ENCODE assay signal across 10 mouse cellular contexts in the genomic region with DNA sequence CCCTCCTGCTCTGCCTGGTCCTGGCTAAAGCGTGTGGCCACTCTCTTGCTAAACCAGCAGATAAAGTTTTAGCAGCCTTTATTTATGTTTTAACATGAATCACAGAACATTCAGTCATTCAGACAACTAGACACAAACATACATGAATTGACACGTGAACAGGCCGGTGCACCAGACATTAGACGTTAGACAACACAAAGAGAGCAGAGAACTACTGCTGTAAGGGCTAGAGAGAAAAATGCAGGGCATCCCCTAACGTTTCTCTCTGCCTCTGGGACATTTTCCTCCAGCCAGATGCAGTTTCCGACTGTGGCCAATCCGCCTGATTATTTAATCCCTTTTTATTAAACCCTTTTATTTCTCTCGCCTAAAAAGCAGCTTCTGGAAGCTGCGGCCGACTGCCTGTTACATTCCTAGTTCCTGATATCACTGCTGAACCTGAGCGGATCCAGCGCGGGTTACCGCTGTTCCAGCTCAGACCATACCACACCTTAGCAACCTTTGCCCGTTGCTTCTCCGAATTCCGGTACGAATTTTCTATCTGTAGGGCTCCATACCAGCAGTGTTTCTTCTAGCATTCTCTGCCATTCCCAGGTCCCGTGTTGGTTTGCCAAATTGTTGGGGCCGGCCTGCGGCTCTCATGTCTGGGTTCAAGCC. TPM values are rescaled to one million over a fixed set of nuclear protein-coding genes. Genes with fewer than 3 reads are reported as not detected.
DNase-seq lines count a peak whose midpoint lies in the region; ATAC-seq and TF ChIP-seq lines count a peak whose summit lies in the region.
"Had no signal": no experiment of that assay in that cellular context is flagged by ENCODE, and none has a peak within 500 bp of the region (broad histone marks: within the 10 kb centered on the region; RNA-seq: fewer than 3 reads in every experiment).

No protein-coding gene starts in this region.

- WGBS in heart, embryonic 12.5 days = 17% methylated on average over 21 of the region's 21 CpGs
- WGBS in heart, adult 2 months = 37% methylated on average over 21 of the region's 21 CpGs
- 24% methylated on average over 21 of the region's 21 CpGs for WGBS in embryonic facial prominence, embryonic 12.5 days
- 18% methylated on average over 21 of the region's 21 CpGs for WGBS in kidney, postnatal 0 days
- 22% methylated on average over 21 of the region's 21 CpGs for WGBS in midbrain, embryonic 11.5 days

- ATAC-seq in heart, embryonic 12.5 days (ENCODE audit: insufficient number of reproducible peaks, low FRiP score) = no peak
- no peak for ATAC-seq in embryonic facial prominence, embryonic 12.5 days (ENCODE audit: insufficient number of reproducible peaks, insufficient read depth, low FRiP score, low TSS enrichment)
- ATAC-seq in kidney, postnatal 0 days (replicated peaks; ENCODE audit: low FRiP score, low read depth) = no peak
- no peak for ATAC-seq in midbrain, embryonic 11.5 days (ENCODE audit: low FRiP score)

- H3K9me3 ChIP-seq in heart, embryonic 12.5 days (replicated peaks) = no peaks in the 10 kb centered on the region
- H3K9me3 ChIP-seq in embryonic facial prominence, embryonic 12.5 days = no peaks in the 10 kb centered on the region
- H3K9me3 ChIP-seq in kidney, postnatal 0 days (replicated peaks; ENCODE audit: low read length) = no peaks in the 10 kb centered on the region
- no peaks in the 10 kb centered on the region for H3K9me3 ChIP-seq in midbrain, embryonic 11.5 days (ENCODE audit: control insufficient read depth, low read length)

- H3K27me3 ChIP-seq in heart, embryonic 12.5 days (replicated peaks) = no peaks in the 10 kb centered on the region
- no peaks in the 10 kb centered on the region for H3K27me3 ChIP-seq in heart, adult 2 months (ENCODE audit: control insufficient read depth, insufficient read depth, low read length)
- no peaks in the 10 kb centered on the region for H3K27me3 ChIP-seq in embryonic facial prominence, embryonic 12.5 days
- no peaks in the 10 kb centered on the region for H3K27me3 ChIP-seq in kidney, postnatal 0 days (ENCODE audit: insufficient read depth, low read length)
- no peaks in the 10 kb centered on the region for H3K27me3 ChIP-seq in midbrain, embryonic 11.5 days (ENCODE audit: control insufficient read depth, insufficient read depth, low read length)

- TF ChIP-seq EP300 in heart, adult 2 months (IDR thresholded peaks at IDR 0.05; ENCODE audit: insufficient read depth, low read depth, low read length) = no peak

- peak overlapping the region; percentile 58 for H3K4me2 ChIP-seq in heart, embryonic 12.5 days
- H3K4me2 ChIP-seq in embryonic facial prominence, embryonic 12.5 days (replicated peaks) = peak overlapping the region; percentile 30
- 0 out of 2 replicates have a peak overlapping the region, but pooled peaks have one; percentile 18 for H3K4me2 ChIP-seq in kidney, postnatal 0 days (ENCODE audit: low read length)
- H3K4me2 ChIP-seq in midbrain, embryonic 11.5 days = no peak overlapping the region

- H3K9ac ChIP-seq in heart, embryonic 12.5 days = no peak overlapping the region
- no peak overlapping the region for H3K9ac ChIP-seq in heart, adult 2 months (ENCODE audit: low read depth, low read length)
- H3K9ac ChIP-seq in embryonic facial prominence, embryonic 12.5 days = no peak overlapping the region
- no peak overlapping the region for H3K9ac ChIP-seq in kidney, postnatal 0 days (ENCODE audit: low read depth, low read length)
- H3K9ac ChIP-seq in midbrain, embryonic 11.5 days (ENCODE audit: low read length) = 0 out of 2 replicates have a peak overlapping the region, but pooled peaks have one; percentile 9

- intact Hi-C loops in heart, adult 2 months (cut with DNase I) = no loop called here

- peak overlapping the region; percentile 11 for H3K4me3 ChIP-seq in heart, embryonic 12.5 days
- no peak overlapping the region for H3K4me3 ChIP-seq in heart, adult 2 months
- no peak overlapping the region for H3K4me3 ChIP-seq in embryonic facial prominence, embryonic 12.5 days
- H3K4me3 ChIP-seq in kidney, postnatal 0 days (replicated peaks; ENCODE audit: low read depth, low read length) = no peak overlapping the region
- no peak overlapping the region for H3K4me3 ChIP-seq in midbrain, embryonic 11.5 days (ENCODE audit: low read depth, low read length)

- no peak for TF ChIP-seq CTCF in heart, adult 2 months (IDR thresholded peaks at IDR 0.05)
- no peak for TF ChIP-seq CTCF in kidney, postnatal 0 days (IDR thresholded peaks at IDR 0.05; ENCODE audit: low read depth)

- no peak for TF ChIP-seq POLR2A in heart, adult 2 months (IDR thresholded peaks at IDR 0.05; ENCODE audit: insufficient read depth, low read depth, low read length)

- H3K4me1 ChIP-seq in heart, embryonic 12.5 days (replicated peaks) = 0 out of 2 replicates have a peak, but pooled peaks cover 4% of the 10 kb centered on the region
- no peaks in the 10 kb centered on the region for H3K4me1 ChIP-seq in heart, adult 2 months (ENCODE audit: control insufficient read depth, insufficient read depth, low read length)
- H3K4me1 ChIP-seq in embryonic facial prominence, embryonic 12.5 days = no peaks in the 10 kb centered on the region
- no peaks in the 10 kb centered on the region for H3K4me1 ChIP-seq in kidney, postnatal 0 days (replicated peaks; ENCODE audit: insufficient read depth, low read length)
- H3K4me1 ChIP-seq in midbrain, embryonic 11.5 days (ENCODE audit: control insufficient read depth, insufficient read depth, low read length) = peaks cover 5% of the 10 kb centered on the region; the same call in 1 of the 2 replicates

- no peaks in the 10 kb centered on the region for H3K36me3 ChIP-seq in heart, embryonic 12.5 days
- H3K36me3 ChIP-seq in heart, adult 2 months (ENCODE audit: control insufficient read depth, insufficient read depth, low read length) = no peaks in the 10 kb centered on the region
- no peaks in the 10 kb centered on the region for H3K36me3 ChIP-seq in embryonic facial prominence, embryonic 12.5 days
- no peaks in the 10 kb centered on the region for H3K36me3 ChIP-seq in kidney, postnatal 0 days (ENCODE audit: insufficient read depth, low read length)
- no peaks in the 10 kb centered on the region for H3K36me3 ChIP-seq in midbrain, embryonic 11.5 days (ENCODE audit: control insufficient read depth, insufficient read depth, low read length)

- no peak for DNase-seq in heart, adult 2 months
- DNase-seq in kidney, postnatal 0 days (ENCODE audit: low spot score) = peak; percentile 8
- DNase-seq in midbrain, embryonic 11.5 days (ENCODE audit: low spot score, missing footprints) = peak; percentile 91
- DNase-seq in spleen, adult 18-20 months = no peak
- DNase-seq in left cerebral cortex, adult 8-10 months (ENCODE audit: low spot score in 2 of 2) = no peak
- no peak for DNase-seq in thymus, adult 18-20 months

- no peaks in the 10 kb centered on the region for H3K79me2 ChIP-seq in heart, adult 2 months (replicated peaks; ENCODE audit: control insufficient read depth, insufficient read depth, low read length)

- no peak overlapping the region for H3K27ac ChIP-seq in heart, embryonic 12.5 days (ENCODE audit: poor library complexity, severe bottlenecking)
- no peak overlapping the region for H3K27ac ChIP-seq in heart, adult 2 months
- H3K27ac ChIP-seq in embryonic facial prominence, embryonic 12.5 days = no peak overlapping the region
- H3K27ac ChIP-seq in kidney, postnatal 0 days = no peak overlapping the region
- H3K27ac ChIP-seq in midbrain, embryonic 11.5 days (ENCODE audit: low read depth, low read length) = no peak overlapping the region

RNA-seq across cellular contexts. Expression of a gene that starts 6.5 kb away (rescaled TPM):
- polyA plus RNA-seq in heart, embryonic 12.5 days (2016; fragmentation: Nextera tagmentation; extraction: Ambion mirVana) = not detected in 2 replicates
- total RNA-seq in heart, adult 2 months (2021) = not detected
- polyA plus RNA-seq in heart, adult 2 months (2012; rRNA removed) = not detected in 2 replicates
- not detected in 2 replicates for polyA plus RNA-seq in embryonic facial prominence, embryonic 12.5 days (2016; fragmentation: Nextera tagmentation; extraction: Ambion mirVana)
- polyA plus RNA-seq in kidney, postnatal 0 days (2015; fragmentation: Nextera tagmentation; extraction: Ambion mirVana) = 1.0 TPM in 2 replicates
- polyA plus RNA-seq in midbrain, embryonic 11.5 days (2014; fragmentation: Nextera tagmentation; extraction: Ambion mirVana) = not detected in 2 replicates
- not detected for total RNA-seq in left cerebral cortex, adult 8-10 months (2022)
- total RNA-seq: neutrophil, adult 5-6 weeks had no signal

RNA-seq across cellular contexts. Expression of a gene that starts 26.1 kb away (rescaled TPM):
- polyA plus RNA-seq in heart, embryonic 12.5 days (2016; fragmentation: Nextera tagmentation; extraction: Ambion mirVana) = not detected in 2 replicates
- total RNA-seq in heart, adult 2 months (2021) = under 1 TPM in 1 of 2 experiments, not detected in 1; 0.29 TPM
- not detected in 2 replicates for polyA plus RNA-seq in heart, adult 2 months (2012; rRNA removed)
- 0.08 and 0.24 TPM in 2 replicates for polyA plus RNA-seq in embryonic facial prominence, embryonic 12.5 days (2016; fragmentation: Nextera tagmentation; extraction: Ambion mirVana)
- polyA plus RNA-seq in kidney, postnatal 0 days (2015; fragmentation: Nextera tagmentation; extraction: Ambion mirVana) = 0.10 and 0.20 TPM in 2 replicates
- 0.08 and 0.42 TPM in 2 replicates for polyA plus RNA-seq in midbrain, embryonic 11.5 days (2014; fragmentation: Nextera tagmentation; extraction: Ambion mirVana)
- under 1 TPM in 3 of 4 experiments, not detected in 1; 0.19 to 0.27 (median 0.24) TPM for total RNA-seq in left cerebral cortex, adult 8-10 months (2022)
- total RNA-seq: hematopoietic stem cell, adult 5-6 weeks; neutrophil, adult 5-6 weeks had no signal

RNA-seq across cellular contexts. Expression of a gene that starts 40.7 kb away (rescaled TPM):
- polyA plus RNA-seq in heart, embryonic 12.5 days (2016; fragmentation: Nextera tagmentation; extraction: Ambion mirVana) = 69.1 and 71.4 TPM in 2 replicates
- total RNA-seq in heart, adult 2 months (2021) = 10 to 100 TPM; 46.1 to 51.1 TPM
- 11.5 and 22.1 TPM in 2 replicates for polyA plus RNA-seq in heart, adult 2 months (2012; rRNA removed)
- polyA plus RNA-seq in embryonic facial prominence, embryonic 12.5 days (2016; fragmentation: Nextera tagmentation; extraction: Ambion mirVana) = 85.6 and 87.7 TPM in 2 replicates
- polyA plus RNA-seq in kidney, postnatal 0 days (2015; fragmentation: Nextera tagmentation; extraction: Ambion mirVana) = 93.8 and 96.4 TPM in 2 replicates
- polyA plus RNA-seq in midbrain, embryonic 11.5 days (2014; fragmentation: Nextera tagmentation; extraction: Ambion mirVana) = 97.8 and 108 TPM in 2 replicates
- 10 to 100 TPM; 27.8 to 33.3 (median 29.2) TPM for total RNA-seq in left cerebral cortex, adult 8-10 months (2022)

RNA-seq across cellular contexts. Expression of a gene that starts 40.7 kb away (rescaled TPM):
- 8.0 and 8.3 TPM in 2 replicates for polyA plus RNA-seq in heart, embryonic 12.5 days (2016; fragmentation: Nextera tagmentation; extraction: Ambion mirVana)
- total RNA-seq in heart, adult 2 months (2021) = 1 to 10 TPM; 6.2 to 6.5 TPM
- 1.3 and 2.1 TPM in 2 replicates for polyA plus RNA-seq in heart, adult 2 months (2012; rRNA removed)
- 11.8 and 12.5 TPM in 2 replicates for polyA plus RNA-seq in embryonic facial prominence, embryonic 12.5 days (2016; fragmentation: Nextera tagmentation; extraction: Ambion mirVana)
- polyA plus RNA-seq in kidney, postnatal 0 days (2015; fragmentation: Nextera tagmentation; extraction: Ambion mirVana) = 9.0 and 9.1 TPM in 2 replicates
- 14.3 and 16.0 TPM in 2 replicates for polyA plus RNA-seq in midbrain, embryonic 11.5 days (2014; fragmentation: Nextera tagmentation; extraction: Ambion mirVana)
- 10 to 100 TPM; 11.0 to 13.2 (median 11.6) TPM for total RNA-seq in left cerebral cortex, adult 8-10 months (2022)

Comparison
In these comparisons a context has a peak if more than half of its experiments do, and no peak if none do; other contexts are left out.
1. DNase-seq: peak in kidney, postnatal 0 days (single experiment) and midbrain, embryonic 11.5 days (single experiment); none in heart, adult 2 months (0 of 2), spleen, adult 18-20 months (0 of 2), left cerebral cortex, adult 8-10 months (0 of 2) and thymus, adult 18-20 months (0 of 2).